Mouse (Mus musculus) kidney, adult 2 months (tissue): ENCODE measurements around the gene Vps50. TPM values are rescaled to one million over a fixed set of nuclear protein-coding genes. Genes with fewer than 3 reads are reported as not detected.
"Not testable (repeated sequence)": the region's sequence is repeated elsewhere in the genome, so short reads cannot be mapped to it uniquely, and the experiment has no call there.

Source experiments
- DNase-seq: peaks from one replicate; pipeline ENCODE4 v3.0.0; 2021
- H3K27ac ChIP-seq: fragments of 200-500 bp; 2 replicates; pipeline ENCODE4 v1.5.1; 2012; ENCODE audit warnings: low read depth, low read length, control low read depth, inconsistent platforms; ENCODE audit not compliant: insufficient read depth
- H3K27me3 ChIP-seq: fragments of 200-500 bp; replicated peaks from 2 replicates; pipeline ENCODE4 v1.6.1; 2012; ENCODE audit warnings: mild to moderate bottlenecking, moderate library complexity, low read length, inconsistent platforms; ENCODE audit not compliant: control insufficient read depth, insufficient read depth
- H3K36me3 ChIP-seq: fragments of 200-500 bp; 2 replicates; pipeline ENCODE4 v1.6.1; 2012; ENCODE audit warnings: mild to moderate bottlenecking, moderate library complexity, low read length, inconsistent platforms; ENCODE audit not compliant: control insufficient read depth, insufficient read depth
- H3K4me1 ChIP-seq: fragments of 200-500 bp; 2 replicates; pipeline ENCODE4 v1.6.1; 2011; ENCODE audit warnings: low read length; ENCODE audit not compliant: control insufficient read depth, insufficient read depth
- H3K4me3 ChIP-seq: fragments of 200-500 bp; 2 replicates; pipeline ENCODE4 v1.5.1; 2011; ENCODE audit warnings: mild to moderate bottlenecking, low read depth, low read length, control low read depth; ENCODE audit not compliant: insufficient read depth
- CTCF ChIP-seq: fragments of 200-500 bp; conservative IDR thresholded peaks from 2 replicates; pipeline ENCODE4 v1.5.1; 2011; ENCODE audit warnings: low read depth, mild to moderate bottlenecking, control low read depth, low read length, moderate library complexity, mixed read lengths; ENCODE audit not compliant: insufficient read depth, insufficient read length
- POLR2A ChIP-seq: fragments of 200-500 bp; IDR thresholded peaks from one replicate; pipeline ENCODE4 v1.6.1; 2011; ENCODE audit warnings: low read depth, low read length, control low read depth
- WGBS: fragments of 180-500 bp; shearing (Covaris S2); methylation state at CpG from one replicate; pipeline ENCODE4 v1.1.7; 2018; 5-methylcytosine and 5-hydroxymethylcytosine counted together
- polyA plus RNA-seq: library from polyadenylated mRNA; depleted of rRNA; stranded (reverse); fragments of >200 nt; gene quantifications from 2 replicates; pipeline ENCODE4 v1.2.3, GENCODE M21; 2012

Gene Vps50
- polyA plus RNA-seq, 1 experiment: 4.1 TPM

DNA sequence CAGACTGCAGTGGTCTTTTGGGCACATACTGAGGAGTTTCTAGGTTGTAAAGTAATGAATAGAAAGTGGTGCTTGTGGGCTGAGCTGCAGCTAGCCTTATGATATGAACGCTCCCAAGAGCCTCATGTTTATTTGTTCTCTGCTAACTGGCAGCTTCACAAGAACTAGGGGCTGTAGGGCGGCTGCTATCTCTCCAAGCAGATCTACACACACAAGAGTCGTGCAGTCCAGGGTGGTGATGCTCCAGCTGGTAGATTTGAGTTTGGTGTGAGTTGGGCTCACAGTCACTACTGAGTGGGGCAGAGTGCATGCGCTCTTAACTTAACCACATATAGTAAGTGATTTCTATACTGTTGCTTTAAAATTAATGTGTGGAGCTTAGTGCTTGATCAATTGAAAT, 8.9 kb downstream of the Vps50 start:
- no peak for TF ChIP-seq CTCF
- TF ChIP-seq POLR2A: no peak
- H3K36me3 ChIP-seq: no peaks in the 10 kb centered on the region
- no peak for DNase-seq
- H3K27me3 ChIP-seq: no peaks in the 10 kb centered on the region
- no peak overlapping the region for H3K4me3 ChIP-seq
- 83% methylated on average over 4 of the region's 4 CpGs for WGBS
- H3K27ac ChIP-seq: no peak overlapping the region
- H3K4me1 ChIP-seq: no peaks in the 10 kb centered on the region

DNA sequence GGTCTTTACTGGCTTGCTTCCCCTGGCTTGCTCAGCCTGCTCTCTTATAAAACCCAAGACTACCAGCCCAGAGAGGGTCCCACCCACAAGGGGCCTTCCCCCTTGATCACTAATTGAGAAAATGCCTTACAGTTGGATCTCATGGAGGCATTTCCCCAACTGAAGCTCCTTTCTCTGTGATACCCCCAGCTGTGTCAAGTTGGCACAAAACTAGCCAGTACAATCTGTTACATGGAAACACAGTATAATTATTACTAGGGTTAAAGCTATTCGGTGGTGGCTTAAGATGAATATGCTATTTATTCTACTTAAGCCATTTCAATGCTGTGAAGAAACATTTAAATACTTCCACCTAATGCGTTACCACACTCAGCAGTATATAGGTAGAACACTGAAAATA, 10.0 kb downstream of the Vps50 start:
- not testable (repeated sequence) for H3K27ac ChIP-seq, H3K27me3 ChIP-seq, H3K4me1 ChIP-seq, H3K4me3 ChIP-seq, H3K36me3 ChIP-seq, DNase-seq
- WGBS: 71% methylated on average over 2 of the region's 2 CpGs

DNA sequence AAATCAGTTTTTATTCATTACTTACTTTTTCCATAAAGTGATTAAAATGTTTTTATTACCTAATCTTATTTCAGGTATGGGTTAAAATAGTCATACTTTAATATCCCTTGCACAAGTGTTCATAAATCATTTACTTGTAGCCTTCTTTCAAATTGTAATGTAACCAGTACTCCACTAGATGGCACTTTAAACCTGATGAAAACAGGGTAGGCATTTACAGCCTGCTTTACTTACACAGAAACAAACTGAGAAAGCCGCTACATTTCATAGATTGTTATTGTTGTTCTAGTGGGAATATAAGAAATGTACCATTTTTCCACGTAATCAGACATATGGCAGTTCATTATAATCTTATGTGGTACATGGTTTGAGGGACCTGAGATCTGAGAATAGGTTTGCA, 11.6 kb downstream of the Vps50 start:
- no peaks in the 10 kb centered on the region for H3K27me3 ChIP-seq
- H3K4me1 ChIP-seq: no peaks in the 10 kb centered on the region
- 12% methylated on average over 2 of the region's 2 CpGs for WGBS
- TF ChIP-seq POLR2A (no peak), CTCF (peak; percentile 21; the same call in 1 of the 2 replicates)
- DNase-seq: peak; percentile 52
- H3K36me3 ChIP-seq: no peaks in the 10 kb centered on the region
- no peak overlapping the region for H3K27ac ChIP-seq
- H3K4me3 ChIP-seq: no peak overlapping the region

DNA sequence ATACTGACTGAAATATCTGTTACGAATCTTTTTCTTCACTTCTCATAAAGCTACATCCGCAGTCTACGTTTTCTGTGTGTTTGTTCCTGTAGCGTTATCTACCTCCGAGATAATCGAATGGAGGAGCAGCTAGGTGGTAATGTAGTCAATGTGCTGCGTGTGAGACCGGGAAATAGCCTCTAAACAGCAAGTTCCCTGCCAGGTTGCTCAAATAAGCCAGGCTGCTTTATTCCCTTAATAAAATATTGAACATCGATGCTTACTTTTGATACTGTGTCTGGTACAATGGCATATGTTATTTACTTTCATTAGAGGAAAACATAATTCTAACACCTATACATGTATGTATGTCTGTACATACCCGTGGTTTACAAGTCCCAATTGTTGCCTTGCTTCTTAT, 12.9 kb downstream of the Vps50 start:
- Histone ChIP-seq H3K27ac (no peak overlapping the region), H3K4me1 (no peaks in the 10 kb centered on the region), H3K27me3 (no peaks in the 10 kb centered on the region), H3K4me3 (no peak overlapping the region), H3K36me3 (no peaks in the 10 kb centered on the region)
- DNase-seq: no peak
- TF ChIP-seq CTCF (no peak), POLR2A (no peak)
- WGBS: 92% methylated on average over 10 of the region's 10 CpGs

DNA sequence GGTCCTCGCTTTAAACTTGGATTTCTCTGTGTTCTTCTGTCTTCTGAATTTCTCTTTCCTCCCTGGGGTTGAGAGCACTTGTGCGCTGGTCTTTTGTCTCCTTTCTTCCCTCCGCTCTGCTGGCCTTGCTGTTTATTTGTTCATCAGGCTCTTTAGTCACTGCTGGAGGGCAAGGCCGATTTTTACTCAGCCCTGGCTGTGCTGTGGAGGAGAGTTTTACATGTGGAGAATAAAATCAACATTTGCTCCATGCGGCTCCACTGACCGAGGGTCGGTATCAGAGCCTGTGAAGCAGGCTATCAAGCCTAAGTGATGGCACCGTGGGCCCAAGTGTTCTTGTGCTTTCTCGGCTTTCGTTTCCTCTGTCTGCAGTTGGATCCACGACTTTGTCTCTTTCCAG, 13.4 kb downstream of the Vps50 start:
- 74% methylated on average over 11 of the region's 11 CpGs for WGBS
- TF ChIP-seq CTCF (no peak), POLR2A (no peak)
- Histone ChIP-seq H3K27ac (no peak overlapping the region), H3K4me1 (no peaks in the 10 kb centered on the region), H3K36me3 (no peaks in the 10 kb centered on the region), H3K27me3 (no peaks in the 10 kb centered on the region), H3K4me3 (no peak overlapping the region)
- DNase-seq: no peak

DNA sequence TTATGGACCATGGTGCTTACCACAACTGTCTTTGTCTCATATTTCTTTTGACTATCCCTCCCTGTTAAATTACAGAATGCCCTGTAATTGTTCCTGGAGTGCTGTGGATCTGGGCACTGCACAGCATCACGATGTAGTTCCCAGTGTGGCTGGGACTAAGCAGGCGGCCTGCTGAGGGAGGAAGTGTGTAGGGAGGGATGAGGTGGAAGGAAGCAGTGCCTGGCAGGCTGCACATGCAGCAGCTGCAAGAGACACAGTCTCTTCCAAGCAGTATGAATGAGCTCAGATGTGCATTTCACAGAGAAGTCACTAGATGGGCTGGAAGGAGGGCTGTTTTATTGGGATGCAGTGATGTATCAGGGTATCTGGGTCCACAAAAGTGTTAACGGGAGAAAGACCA, 14.4 kb downstream of the Vps50 start:
- Histone ChIP-seq H3K4me1 (no peaks in the 10 kb centered on the region), H3K27ac (no peak overlapping the region), H3K36me3 (no peaks in the 10 kb centered on the region), H3K4me3 (no peak overlapping the region), H3K27me3 (no peaks in the 10 kb centered on the region)
- TF ChIP-seq POLR2A (no peak), CTCF (no peak)
- no peak for DNase-seq
- 55% methylated on average over 3 of the region's 3 CpGs for WGBS

DNA sequence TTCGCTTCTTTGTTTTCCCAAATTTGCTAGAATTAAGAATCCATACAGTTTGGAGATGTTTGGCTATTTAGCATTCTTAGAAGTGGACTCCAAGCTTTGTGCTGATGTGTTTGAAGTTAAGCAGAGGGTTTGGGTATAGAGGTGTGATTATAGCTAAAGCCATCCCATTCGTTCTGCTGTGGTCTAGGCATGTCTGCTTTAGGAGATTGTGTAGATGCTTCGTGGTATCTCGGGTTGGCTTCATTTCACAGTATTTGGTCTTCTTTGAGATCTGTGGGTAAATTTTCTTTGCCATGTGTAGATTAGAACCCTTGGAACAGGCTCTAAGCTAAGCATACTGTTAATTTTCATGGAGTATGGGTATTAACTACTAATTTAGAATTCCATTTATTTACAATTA, 30.0 kb downstream of the Vps50 start:
- H3K27me3 ChIP-seq: no peaks in the 10 kb centered on the region
- DNase-seq: no peak
- no peaks in the 10 kb centered on the region for H3K36me3 ChIP-seq
- no peaks in the 10 kb centered on the region; the same call in 1 of the 2 replicates for H3K4me1 ChIP-seq
- no peak overlapping the region for H3K27ac ChIP-seq
- no peak for TF ChIP-seq CTCF
- TF ChIP-seq POLR2A: no peak
- H3K4me3 ChIP-seq: no peak overlapping the region
- WGBS: 96% methylated on average over 4 of the region's 4 CpGs

DNA sequence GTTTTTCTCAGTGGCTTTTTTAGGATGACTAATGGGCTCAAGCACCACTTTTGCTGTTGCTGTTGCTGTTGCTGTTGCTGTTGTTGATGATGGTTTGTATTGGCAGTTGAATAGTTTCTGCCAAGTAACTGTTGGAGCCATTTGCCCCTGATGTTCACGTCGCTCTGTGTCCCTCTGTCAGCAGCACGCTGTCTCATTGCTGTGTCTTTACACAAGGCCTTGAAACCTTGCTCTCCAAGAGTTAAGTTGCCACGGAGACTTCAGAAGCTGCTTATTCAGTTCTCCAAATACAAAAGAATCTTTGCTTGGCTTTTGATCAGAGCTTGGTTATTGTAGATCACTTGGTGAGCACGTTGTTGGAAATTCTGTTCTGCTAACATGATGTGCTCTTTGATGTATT, 33.3 kb downstream of the Vps50 start:
- Histone ChIP-seq H3K27me3 (no peaks in the 10 kb centered on the region), H3K4me1 (no peaks in the 10 kb centered on the region; the same call in 1 of the 2 replicates), H3K4me3 (no peak overlapping the region), H3K36me3 (no peaks in the 10 kb centered on the region), H3K27ac (no peak overlapping the region)
- no peak for TF ChIP-seq POLR2A
- TF ChIP-seq CTCF: no peak
- DNase-seq: no peak
- 88% methylated on average over 5 of the region's 5 CpGs for WGBS
